Mouse (Mus musculus): ENCODE results near the gene Vmn1r183. TPM values are rescaled to one million over a fixed set of nuclear protein-coding genes. Genes with fewer than 3 reads are reported as not detected.
"Not testable (repeated sequence)": the region's sequence is repeated elsewhere in the genome, so short reads cannot be mapped to it uniquely, and the experiment has no call there.

Gene Vmn1r183
- not detected in 2 replicates for polyA plus RNA-seq (2012; rRNA removed)

GRCm38 (mm10) chr7:24052660-24053304, at the start of gene Vmn1r183:
TSS of gene Vmn1r183 (plus strand) at chr7:24053254.
- 74% methylated on average over 4 of the region's 4 CpGs for WGBS
- no peaks in the 10 kb centered on the region for H3K4me1 ChIP-seq (ENCODE audit: control insufficient read depth, insufficient read depth, low read length)
- no peak within 1 kb of the TSS for H3K4me3 ChIP-seq (replicated peaks; ENCODE audit: insufficient read depth, low read depth, low read length)
- no peak for TF ChIP-seq CTCF (IDR thresholded peaks at IDR 0.05; ENCODE audit: borderline replicate concordance, insufficient read depth, low read depth, low read length)
- TF ChIP-seq POLR2A (IDR thresholded peaks at IDR 0.05; ENCODE audit: borderline replicate concordance, insufficient read depth, low read length) = no peak
- no peaks in the 10 kb centered on the region for H3K27me3 ChIP-seq (ENCODE audit: control insufficient read depth, insufficient read depth, low read length)
- no peak within 1 kb of the TSS for H3K27ac ChIP-seq (ENCODE audit: insufficient read depth, low read length)
- DNase-seq = no peak

- not testable (repeated sequence) for H3K4me1 ChIP-seq (ENCODE audit: control insufficient read depth, insufficient read depth, low read length); H3K27me3 ChIP-seq (ENCODE audit: control insufficient read depth, insufficient read depth, low read length); H3K27ac ChIP-seq (ENCODE audit: insufficient read depth, low read length); H3K4me3 ChIP-seq (replicated peaks; ENCODE audit: insufficient read depth, low read depth, low read length); DNase-seq
- 42% methylated on average over 1 of the region's 1 CpGs for WGBS
Observed at GRCm38 (mm10) chr7:24074424-24074823, 21.4 kb downstream of the Vmn1r183 start.

- H3K4me1 ChIP-seq (ENCODE audit: control insufficient read depth, insufficient read depth, low read length) = peaks cover 6% of the 10 kb centered on the region; the same call in 1 of the 2 replicates
- 15% methylated on average over 44 of the region's 44 CpGs for WGBS
- DNase-seq = peak; percentile 94 to 98
- H3K27ac ChIP-seq (ENCODE audit: insufficient read depth, low read length) = peak within 1 kb of the TSS; percentile 43; the same call in 1 of the 2 replicates
- no peaks in the 10 kb centered on the region for H3K27me3 ChIP-seq (ENCODE audit: control insufficient read depth, insufficient read depth, low read length)
- TF ChIP-seq CTCF (IDR thresholded peaks at IDR 0.05; ENCODE audit: borderline replicate concordance, insufficient read depth, low read depth, low read length) (no peak), POLR2A (IDR thresholded peaks at IDR 0.05; ENCODE audit: borderline replicate concordance, insufficient read depth, low read length) (peak; percentile 56; the same call in 1 of the 2 replicates)
- peak within 1 kb of the TSS; percentile 85 for H3K4me3 ChIP-seq (replicated peaks; ENCODE audit: insufficient read depth, low read depth, low read length)
Observed at GRCm38 (mm10) chr7:24081634-24082431, 28.8 kb downstream of the Vmn1r183 start, which contains the start of gene Zfp180. TSS of gene Zfp180 (plus strand) at chr7:24081924.

GRCm38 (mm10) chr7:24082457-24083235, 29.6 kb downstream of the Vmn1r183 start:
- peaks cover 6% of the 10 kb centered on the region; the same call in 1 of the 2 replicates for H3K4me1 ChIP-seq (ENCODE audit: control insufficient read depth, insufficient read depth, low read length)
- 45% methylated on average over 15 of the region's 15 CpGs for WGBS

GRCm38 (mm10) chr7:24086871-24087270, 33.8 kb downstream of the Vmn1r183 start:
- 98% methylated on average over 4 of the region's 4 CpGs for WGBS
- Histone ChIP-seq H3K27me3 (ENCODE audit: control insufficient read depth, insufficient read depth, low read length) (no peaks in the 10 kb centered on the region), H3K4me3 (replicated peaks; ENCODE audit: insufficient read depth, low read depth, low read length) (no peak overlapping the region), H3K27ac (ENCODE audit: insufficient read depth, low read length) (no peak overlapping the region), H3K4me1 (ENCODE audit: control insufficient read depth, insufficient read depth, low read length) (peaks cover 6% of the 10 kb centered on the region; the same call in 1 of the 2 replicates)
- TF ChIP-seq CTCF (IDR thresholded peaks at IDR 0.05; ENCODE audit: borderline replicate concordance, insufficient read depth, low read depth, low read length) (no peak), POLR2A (IDR thresholded peaks at IDR 0.05; ENCODE audit: borderline replicate concordance, insufficient read depth, low read length) (no peak)
- DNase-seq = no peak

More at GRCm38 (mm10) chr7:24082457-24083235, 29.6 kb downstream of the Vmn1r183 start:
- H3K27ac ChIP-seq (ENCODE audit: insufficient read depth, low read length) = 0 out of 2 replicates have a peak overlapping the region, but pooled peaks have one; percentile 43
- no peaks in the 10 kb centered on the region for H3K27me3 ChIP-seq (ENCODE audit: control insufficient read depth, insufficient read depth, low read length)
- TF ChIP-seq CTCF (IDR thresholded peaks at IDR 0.05; ENCODE audit: borderline replicate concordance, insufficient read depth, low read depth, low read length) (no peak), POLR2A (IDR thresholded peaks at IDR 0.05; ENCODE audit: borderline replicate concordance, insufficient read depth, low read length) (no peak)
- no peak for DNase-seq
- H3K4me3 ChIP-seq (replicated peaks; ENCODE audit: insufficient read depth, low read depth, low read length) = peak overlapping the region; percentile 85

GRCm38 (mm10) chr7:24087485-24088125, 34.6 kb downstream of the Vmn1r183 start:
- DNase-seq = no peak
- peaks cover 4% of the 10 kb centered on the region; the same call in 1 of the 2 replicates for H3K4me1 ChIP-seq (ENCODE audit: control insufficient read depth, insufficient read depth, low read length)
- H3K27me3 ChIP-seq (ENCODE audit: control insufficient read depth, insufficient read depth, low read length) = no peaks in the 10 kb centered on the region
- H3K4me3 ChIP-seq (replicated peaks; ENCODE audit: insufficient read depth, low read depth, low read length) = no peak overlapping the region
- H3K27ac ChIP-seq (ENCODE audit: insufficient read depth, low read length) = no peak overlapping the region
- no peak for TF ChIP-seq CTCF (IDR thresholded peaks at IDR 0.05; ENCODE audit: borderline replicate concordance, insufficient read depth, low read depth, low read length)
- no peak for TF ChIP-seq POLR2A (IDR thresholded peaks at IDR 0.05; ENCODE audit: borderline replicate concordance, insufficient read depth, low read length)
- 97% methylated on average over 12 of the region's 12 CpGs for WGBS

GRCm38 (mm10) chr7:24104403-24104802, 51.3 kb downstream of the Vmn1r183 start:
- 96% methylated on average over 9 of the region's 9 CpGs for WGBS
- no peak overlapping the region for H3K27ac ChIP-seq (ENCODE audit: insufficient read depth, low read length)
- H3K4me3 ChIP-seq (replicated peaks; ENCODE audit: insufficient read depth, low read depth, low read length) = no peak overlapping the region
- 0 out of 2 replicates have a peak, but pooled peaks cover 1% of the 10 kb centered on the region for H3K27me3 ChIP-seq (ENCODE audit: control insufficient read depth, insufficient read depth, low read length)
- no peak for DNase-seq
- no peak for TF ChIP-seq POLR2A (IDR thresholded peaks at IDR 0.05; ENCODE audit: borderline replicate concordance, insufficient read depth, low read length)
- no peak for TF ChIP-seq CTCF (IDR thresholded peaks at IDR 0.05; ENCODE audit: borderline replicate concordance, insufficient read depth, low read depth, low read length)
- H3K4me1 ChIP-seq (ENCODE audit: control insufficient read depth, insufficient read depth, low read length) = no peaks in the 10 kb centered on the region
